Mouse (Mus musculus) spleen, adult 2 months (tissue): Measurements from ENCODE around the gene Prelp.

Experiments used
- CTCF ChIP-seq: fragments of 200-500 bp; IDR thresholded peaks from 2 replicates; pipeline ENCODE4 v1.5.1; 2011; ENCODE audit warnings: mild to moderate bottlenecking, inconsistent platforms; ENCODE audit not compliant: insufficient read depth, insufficient read length, insufficient replicate concordance; ENCODE audit errors: extremely low read depth
- POLR2A ChIP-seq: fragments of 200-500 bp; IDR thresholded peaks from 2 replicates; pipeline ENCODE4 v1.6.1; 2011; ENCODE audit warnings: low read depth, low read length, inconsistent platforms

DNA sequence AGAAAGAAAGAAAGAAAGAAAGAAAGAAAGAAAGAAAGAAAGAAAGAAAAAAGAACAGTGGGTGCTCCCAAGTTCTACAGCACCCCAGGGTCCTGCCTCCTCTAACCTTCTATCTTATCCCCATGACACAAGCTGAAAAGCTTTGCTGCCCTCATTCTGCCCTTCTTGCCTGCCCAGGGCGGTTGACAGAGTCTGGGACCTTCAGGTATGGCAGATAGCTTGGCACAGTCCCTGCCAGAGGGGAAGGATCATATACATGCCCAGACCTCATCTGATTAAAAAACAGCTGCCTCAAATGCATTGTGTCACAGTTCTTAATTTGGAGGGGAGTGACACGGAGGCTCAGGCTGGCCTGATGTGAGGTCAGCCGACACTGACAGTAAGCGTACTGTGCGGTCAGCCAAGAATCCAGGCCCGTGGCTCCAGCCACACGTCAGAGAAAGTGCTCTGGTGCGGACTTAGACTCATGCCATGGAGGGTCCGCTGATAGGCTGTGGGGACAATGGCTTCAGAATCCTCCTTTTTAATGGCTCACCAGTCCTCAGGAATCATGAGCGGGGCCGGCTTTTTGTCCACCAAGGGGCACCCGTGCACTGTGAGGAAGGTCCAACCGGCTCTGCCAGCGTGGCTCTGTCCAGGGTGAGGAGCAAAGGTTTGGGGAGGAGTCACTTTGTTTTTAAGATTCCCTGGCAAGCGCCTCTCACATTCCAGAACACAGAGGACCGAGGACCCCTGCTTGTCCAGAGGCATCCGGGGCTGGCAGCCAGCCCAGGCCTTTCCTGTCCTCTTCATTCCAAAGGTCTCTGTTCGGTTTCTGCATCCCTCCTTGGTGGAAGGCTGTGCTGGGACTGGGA lies 40.3 kb upstream of the Prelp start:
- TF ChIP-seq CTCF (no peak), POLR2A (no peak)
